Mouse (Mus musculus): Measurements from ENCODE around the gene Prss46. TPM values are rescaled to one million over a fixed set of nuclear protein-coding genes. Genes with fewer than 3 reads are reported as not detected.

Prss46 gene
- polyA plus RNA-seq, 1 experiment: 0.08 TPM

DNA sequence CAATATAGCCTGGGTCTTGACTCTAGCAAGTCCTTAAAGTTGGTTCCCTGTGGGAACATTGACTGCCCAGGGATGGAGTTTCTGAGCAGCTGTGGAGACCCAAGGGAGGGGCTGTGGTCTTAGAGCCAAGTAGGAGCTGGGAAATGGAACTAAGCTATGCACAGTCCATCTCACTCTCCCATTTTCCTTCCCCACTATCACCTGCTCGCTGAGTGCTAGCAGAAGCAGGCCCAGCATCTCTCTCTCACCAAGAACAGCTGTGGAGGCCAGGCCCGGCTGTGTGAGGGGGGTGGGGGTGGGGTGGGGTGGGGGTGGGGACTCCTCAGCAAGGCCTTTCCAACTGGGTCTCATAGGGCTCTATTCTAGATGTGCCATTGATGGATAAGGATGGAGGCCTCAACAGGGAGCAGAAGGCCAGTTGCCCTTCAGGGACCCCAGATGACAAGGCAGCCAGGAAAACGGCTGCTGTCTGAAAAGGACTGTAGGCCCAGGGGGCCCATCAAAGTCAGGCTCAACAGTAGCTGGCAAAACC, 30.4 kb downstream of the Prss46 start:
- H3K27me3 ChIP-seq (ENCODE audit: control insufficient read depth, insufficient read depth, low read length): no peaks in the 10 kb centered on the region
- peaks cover 48% of the 10 kb centered on the region for H3K4me1 ChIP-seq (replicated peaks; ENCODE audit: control insufficient read depth, insufficient read depth, low read length)
- no peaks in the 10 kb centered on the region for H3K36me3 ChIP-seq (ENCODE audit: control insufficient read depth, insufficient read depth, low read length)
- peak overlapping the region; percentile 72 for H3K27ac ChIP-seq (ENCODE audit: control insufficient read depth, insufficient read depth, low read length)
- peak; percentile 16 for DNase-seq
- TF ChIP-seq CTCF (IDR thresholded peaks at IDR 0.05; ENCODE audit: borderline replicate concordance, control insufficient read depth, extremely low read depth, insufficient read depth, low read length, poor library complexity) (no peak), POLR2A (IDR thresholded peaks at IDR 0.05; ENCODE audit: control insufficient read depth, extremely low read depth, insufficient read depth, low read length, poor library complexity) (no peak)
- no peak overlapping the region for H3K4me3 ChIP-seq (ENCODE audit: control insufficient read depth, insufficient read depth, low read length)
- 54% methylated on average over 3 of the region's 3 CpGs for WGBS

DNA sequence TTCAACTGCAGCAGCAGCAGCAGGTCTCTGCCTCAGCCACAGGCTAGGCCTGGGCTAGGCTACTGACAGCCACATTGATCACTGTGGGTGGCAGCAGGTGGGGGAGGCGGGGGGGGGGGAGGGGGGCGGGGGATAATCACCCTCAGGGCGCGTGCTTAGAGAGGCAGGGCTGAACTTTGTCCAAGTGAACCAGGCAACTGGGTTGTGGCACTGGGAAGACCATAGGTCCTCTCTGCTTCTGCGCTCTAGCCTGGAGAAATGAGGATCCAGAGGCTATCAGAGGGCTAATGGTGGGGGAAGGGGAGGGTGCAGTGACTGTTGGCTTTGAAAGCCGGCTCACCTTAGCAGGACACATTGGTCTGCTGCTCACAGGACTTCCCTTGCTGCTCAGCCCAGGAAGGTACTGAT, 31.0 kb downstream of the Prss46 start:
- WGBS: 73% methylated on average over 6 of the region's 6 CpGs
- TF ChIP-seq CTCF (IDR thresholded peaks at IDR 0.05; ENCODE audit: borderline replicate concordance, control insufficient read depth, extremely low read depth, insufficient read depth, low read length, poor library complexity) (no peak), POLR2A (IDR thresholded peaks at IDR 0.05; ENCODE audit: control insufficient read depth, extremely low read depth, insufficient read depth, low read length, poor library complexity) (no peak)

DNA sequence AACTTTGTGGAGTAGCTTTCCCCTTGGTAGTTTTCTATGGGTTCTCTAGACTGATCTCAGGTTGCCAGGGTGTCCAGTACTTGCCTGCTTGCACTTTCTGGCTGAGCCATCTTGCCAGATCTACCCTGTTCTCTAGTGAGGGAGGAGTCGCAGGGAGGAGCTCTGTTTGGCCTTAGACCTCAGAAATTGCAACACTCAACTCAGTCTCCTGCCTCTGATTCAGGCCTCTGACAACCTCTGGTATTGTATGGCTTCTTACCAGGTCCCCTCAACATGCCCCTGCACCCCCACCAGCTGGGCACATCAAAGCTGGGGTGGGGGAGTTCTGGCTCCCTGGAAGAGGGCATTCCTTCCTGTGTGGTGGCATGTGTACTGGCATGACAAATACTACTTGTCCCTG, 33.0 kb downstream of the Prss46 start:
- Histone ChIP-seq H3K27me3 (ENCODE audit: control insufficient read depth, insufficient read depth, low read length) (no peaks in the 10 kb centered on the region), H3K4me1 (replicated peaks; ENCODE audit: control insufficient read depth, insufficient read depth, low read length) (peaks cover 67% of the 10 kb centered on the region), H3K27ac (ENCODE audit: control insufficient read depth, insufficient read depth, low read length) (peak overlapping the region; percentile 16; the same call in 1 of the 2 replicates), H3K36me3 (ENCODE audit: control insufficient read depth, insufficient read depth, low read length) (no peaks in the 10 kb centered on the region), H3K4me3 (ENCODE audit: control insufficient read depth, insufficient read depth, low read length) (no peak overlapping the region)
- no peak for DNase-seq
- 71% methylated on average over 1 of the region's 1 CpGs for WGBS
- TF ChIP-seq CTCF (IDR thresholded peaks at IDR 0.05; ENCODE audit: borderline replicate concordance, control insufficient read depth, extremely low read depth, insufficient read depth, low read length, poor library complexity) (no peak), POLR2A (IDR thresholded peaks at IDR 0.05; ENCODE audit: control insufficient read depth, extremely low read depth, insufficient read depth, low read length, poor library complexity) (no peak)

More for the DNA sequence above, 31.0 kb downstream of the Prss46 start:
- no peak for DNase-seq
- Histone ChIP-seq H3K27me3 (ENCODE audit: control insufficient read depth, insufficient read depth, low read length) (no peaks in the 10 kb centered on the region), H3K4me3 (ENCODE audit: control insufficient read depth, insufficient read depth, low read length) (no peak overlapping the region), H3K27ac (ENCODE audit: control insufficient read depth, insufficient read depth, low read length) (peak overlapping the region; percentile 46; the same call in 1 of the 2 replicates), H3K4me1 (replicated peaks; ENCODE audit: control insufficient read depth, insufficient read depth, low read length) (peaks cover 50% of the 10 kb centered on the region), H3K36me3 (ENCODE audit: control insufficient read depth, insufficient read depth, low read length) (no peaks in the 10 kb centered on the region)

GRCm38 (mm10) chr9:110877888-110878287, 33.6 kb downstream of the Prss46 start:
- Histone ChIP-seq H3K36me3 (ENCODE audit: control insufficient read depth, insufficient read depth, low read length) (no peaks in the 10 kb centered on the region), H3K27ac (ENCODE audit: control insufficient read depth, insufficient read depth, low read length) (peak overlapping the region; percentile 16; the same call in 1 of the 2 replicates), H3K27me3 (ENCODE audit: control insufficient read depth, insufficient read depth, low read length) (no peaks in the 10 kb centered on the region), H3K4me1 (replicated peaks; ENCODE audit: control insufficient read depth, insufficient read depth, low read length) (peaks cover 69% of the 10 kb centered on the region), H3K4me3 (ENCODE audit: control insufficient read depth, insufficient read depth, low read length) (peak overlapping the region; percentile 17; the same call in 1 of the 2 replicates)
- 80% methylated on average over 5 of the region's 5 CpGs for WGBS
- DNase-seq: no peak
- TF ChIP-seq CTCF (IDR thresholded peaks at IDR 0.05; ENCODE audit: borderline replicate concordance, control insufficient read depth, extremely low read depth, insufficient read depth, low read length, poor library complexity) (no peak), POLR2A (IDR thresholded peaks at IDR 0.05; ENCODE audit: control insufficient read depth, extremely low read depth, insufficient read depth, low read length, poor library complexity) (no peak)

- Histone ChIP-seq H3K4me1 (replicated peaks; ENCODE audit: control insufficient read depth, insufficient read depth, low read length) (peaks cover 61% of the 10 kb centered on the region), H3K27me3 (ENCODE audit: control insufficient read depth, insufficient read depth, low read length) (no peaks in the 10 kb centered on the region), H3K4me3 (ENCODE audit: control insufficient read depth, insufficient read depth, low read length) (peak within 1 kb of the TSS; percentile 61), H3K36me3 (ENCODE audit: control insufficient read depth, insufficient read depth, low read length) (no peaks in the 10 kb centered on the region), H3K27ac (ENCODE audit: control insufficient read depth, insufficient read depth, low read length) (peak within 1 kb of the TSS; percentile 50)
- 45% methylated on average over 12 of the region's 12 CpGs for WGBS
- no peak for TF ChIP-seq CTCF (IDR thresholded peaks at IDR 0.05; ENCODE audit: borderline replicate concordance, control insufficient read depth, extremely low read depth, insufficient read depth, low read length, poor library complexity)
- TF ChIP-seq POLR2A (IDR thresholded peaks at IDR 0.05; ENCODE audit: control insufficient read depth, extremely low read depth, insufficient read depth, low read length, poor library complexity): no peak
- peak; percentile 28 for DNase-seq
Observed at GRCm38 (mm10) chr9:110879191-110879920, 35.0 kb downstream of the Prss46 start, which contains the start of gene Als2cl. Gene Als2cl (plus strand): TSS chr9:110879870.

GRCm38 (mm10) chr9:110879998-110880561, 35.8 kb downstream of the Prss46 start, which contains the start of gene Tmie:
Gene Tmie (minus strand): TSS chr9:110880113.
- Histone ChIP-seq H3K4me1 (replicated peaks; ENCODE audit: control insufficient read depth, insufficient read depth, low read length) (peaks cover 58% of the 10 kb centered on the region), H3K36me3 (ENCODE audit: control insufficient read depth, insufficient read depth, low read length) (no peaks in the 10 kb centered on the region), H3K27me3 (ENCODE audit: control insufficient read depth, insufficient read depth, low read length) (no peaks in the 10 kb centered on the region), H3K27ac (ENCODE audit: control insufficient read depth, insufficient read depth, low read length) (peak within 1 kb of the TSS; percentile 50), H3K4me3 (ENCODE audit: control insufficient read depth, insufficient read depth, low read length) (peak within 1 kb of the TSS; percentile 61)
- TF ChIP-seq CTCF (IDR thresholded peaks at IDR 0.05; ENCODE audit: borderline replicate concordance, control insufficient read depth, extremely low read depth, insufficient read depth, low read length, poor library complexity): peak; percentile 8; the same call in 1 of the 2 replicates
- peak; percentile 68 for TF ChIP-seq POLR2A (IDR thresholded peaks at IDR 0.05; ENCODE audit: control insufficient read depth, extremely low read depth, insufficient read depth, low read length, poor library complexity)
- 3% methylated on average over 57 of the region's 57 CpGs for WGBS
- DNase-seq: peak; percentile 80

Measured in thymus, adult 2 months (tissue).